Mouse (Mus musculus) heart, postnatal 4 days (tissue): Measurements from ENCODE around the gene Efr3b. TPM values are rescaled to one million over a fixed set of nuclear protein-coding genes. Genes with fewer than 3 reads are reported as not detected.
"Not testable (repeated sequence)": the region's sequence is repeated elsewhere in the genome, so short reads cannot be mapped to it uniquely, and the experiment has no call there.

Experiments
- DNase-seq: peaks from one replicate; pipeline ENCODE4 v3.0.0; 2021
- total RNA-seq, 2 experiments: library from RNA; stranded (reverse); gene quantifications; 2 replicates each; pipeline ENCODE4 v1.2.3; 2021

Gene Efr3b
- total RNA-seq, 2 experiments from 2014 or later = 8.4 to 9.6 TPM

GRCm38 (mm10) chr12:3980991-3981349 lies 57.7 kb downstream of the Efr3b start:
- DNase-seq = no peak

GRCm38 (mm10) chr12:3973169-3973568 lies 65.5 kb downstream of the Efr3b start:
- not testable (repeated sequence) for DNase-seq

GRCm38 (mm10) chr12:3968380-3968779 lies 70.3 kb downstream of the Efr3b start:
- DNase-seq = no peak

GRCm38 (mm10) chr12:3967196-3967595 lies 71.5 kb downstream of the Efr3b start:
- no peak for DNase-seq

GRCm38 (mm10) chr12:3960553-3960952 lies 78.2 kb downstream of the Efr3b start:
- peak; percentile 30 for DNase-seq

- peak; percentile 90 for DNase-seq
Observed at GRCm38 (mm10) chr12:3959791-3960543, 78.7 kb downstream of the Efr3b start.

GRCm38 (mm10) chr12:3956351-3956750 lies 82.4 kb downstream of the Efr3b start:
- DNase-seq = no peak

- no peak for DNase-seq
Observed at GRCm38 (mm10) chr12:3955371-3955770, 83.3 kb downstream of the Efr3b start.

GRCm38 (mm10) chr12:3954651-3955050 lies 84.1 kb downstream of the Efr3b start, which contains the start of gene Pomc:
Pomc (plus strand) TSS chr12:3954951.
- no peak for DNase-seq

- DNase-seq = no peak
Observed at GRCm38 (mm10) chr12:3947503-3947902, 91.2 kb downstream of the Efr3b start.

- no peak for DNase-seq
Observed at GRCm38 (mm10) chr12:3944454-3945073, 94.2 kb downstream of the Efr3b start.

GRCm38 (mm10) chr12:3942026-3942425 lies 96.7 kb downstream of the Efr3b start:
- DNase-seq = no peak

- not testable (repeated sequence) for DNase-seq
Observed at GRCm38 (mm10) chr12:3930090-3930865, 108.4 kb downstream of the Efr3b start.

GRCm38 (mm10) chr12:3928841-3929240 lies 109.9 kb downstream of the Efr3b start:
- peak; percentile 52 for DNase-seq

GRCm38 (mm10) chr12:3926127-3926526 lies 112.6 kb downstream of the Efr3b start:
- peak; percentile 82 for DNase-seq

- no peak for DNase-seq
Observed at GRCm38 (mm10) chr12:3919423-3919822, 119.3 kb downstream of the Efr3b start.

- no peak for DNase-seq
Observed at GRCm38 (mm10) chr12:3918577-3918976, 120.1 kb downstream of the Efr3b start.

GRCm38 (mm10) chr12:3917668-3918341 lies 120.9 kb downstream of the Efr3b start:
- DNase-seq = no peak

GRCm38 (mm10) chr12:3915852-3916251 lies 122.9 kb downstream of the Efr3b start:
- no peak for DNase-seq
